Mouse (Mus musculus) hindbrain, embryonic 16.5 days (tissue): Measurements from ENCODE around the gene Otud3. TPM values are rescaled to one million over a fixed set of nuclear protein-coding genes. Genes with fewer than 3 reads are reported as not detected.
"Not testable (repeated sequence)": the region's sequence is repeated elsewhere in the genome, so short reads cannot be mapped to it uniquely, and the experiment has no call there.

Experiments used
- ATAC-seq: fragments of 200-750 bp; cut with Nextera tagmentation; 2 replicates; pipeline ENCODE4 v1.8.0; 2017; ENCODE audit warnings: moderate TSS enrichment, moderate library complexity
- H3K27ac ChIP-seq: fragments of 300-500 bp; sonication (generic); 2 replicates; pipeline ENCODE4 v1.5.1; 2014; ENCODE audit warnings: low read depth, mild to moderate bottlenecking, control low read depth, low read length, moderate library complexity
- H3K27me3 ChIP-seq: fragments of 300-500 bp; sonication (generic); replicated peaks from 2 replicates; pipeline ENCODE4 v1.6.1; 2014; ENCODE audit warnings: low read length; ENCODE audit not compliant: control insufficient read depth, insufficient read depth
- H3K36me3 ChIP-seq: fragments of 300-500 bp; sonication (generic); 2 replicates; pipeline ENCODE4 v1.6.1; 2014; ENCODE audit warnings: mild to moderate bottlenecking, low read length, moderate library complexity, mixed read lengths; ENCODE audit not compliant: control insufficient read depth, insufficient read depth
- H3K4me1 ChIP-seq: fragments of 300-500 bp; sonication (generic); 2 replicates; pipeline ENCODE4 v1.6.1; 2014; ENCODE audit warnings: low read depth, low read length; ENCODE audit not compliant: control insufficient read depth, insufficient read depth
- H3K4me2 ChIP-seq: fragments of 300-500 bp; sonication (generic); 2 replicates; pipeline ENCODE4 v1.6.1; 2014; ENCODE audit warnings: mild to moderate bottlenecking, low read length, control low read depth, moderate library complexity
- H3K4me3 ChIP-seq: fragments of 300-500 bp; sonication (generic); 2 replicates; pipeline ENCODE4 v1.5.1; 2014; ENCODE audit warnings: mild to moderate bottlenecking, low read length, control low read depth, moderate library complexity
- H3K9ac ChIP-seq: fragments of 300-500 bp; sonication (generic); 2 replicates; pipeline ENCODE4 v1.6.1; 2014; ENCODE audit warnings: low read depth, mild to moderate bottlenecking, control low read depth, low read length, moderate library complexity
- H3K9me3 ChIP-seq: fragments of 300-500 bp; sonication (generic); 2 replicates; pipeline ENCODE4 v1.6.1; 2014; ENCODE audit warnings: mild to moderate bottlenecking, low read length, moderate library complexity; ENCODE audit not compliant: control insufficient read depth
- WGBS: fragments of 180-500 bp; shearing (Covaris S2); extraction: QIAGEN DNeasy Blood & Tissue Kit; methylation state at CpG from one replicate; pipeline ENCODE4 v1.1.7; 2014; 5-methylcytosine and 5-hydroxymethylcytosine counted together
- polyA plus RNA-seq: library from polyadenylated mRNA; unstranded; fragments of >200 nt; fragmentation: Nextera tagmentation; extraction: Ambion mirVana; gene quantifications from 2 replicates; pipeline ENCODE4 v1.2.1, GENCODE M21; 2015

The Otud3 gene
- polyA plus RNA-seq, 1 experiment from 2014 or later = 3.1 TPM

- no peak overlapping the region for H3K4me2 ChIP-seq
- H3K36me3 ChIP-seq = no peaks in the 10 kb centered on the region
- H3K27me3 ChIP-seq = no peaks in the 10 kb centered on the region
- H3K27ac ChIP-seq = no peak overlapping the region
- H3K9me3 ChIP-seq = no peaks in the 10 kb centered on the region
- H3K9ac ChIP-seq = no peak overlapping the region
- 89% methylated on average over 11 of the region's 11 CpGs for WGBS
- no peak for ATAC-seq
- no peak overlapping the region for H3K4me3 ChIP-seq
- no peaks in the 10 kb centered on the region; the same call in 1 of the 2 replicates for H3K4me1 ChIP-seq
These were observed 33.9 kb downstream of the Otud3 start for GRCm38 (mm10) chr4:138879808-138880207.

- Histone ChIP-seq H3K4me1 (no peaks in the 10 kb centered on the region; the same call in 1 of the 2 replicates), H3K4me3 (no peak overlapping the region), H3K36me3 (no peaks in the 10 kb centered on the region), H3K4me2 (no peak overlapping the region), H3K9me3 (no peaks in the 10 kb centered on the region), H3K27ac (no peak overlapping the region), H3K27me3 (no peaks in the 10 kb centered on the region), H3K9ac (no peak overlapping the region)
- WGBS = 73% methylated on average over 8 of the region's 8 CpGs
- no peak for ATAC-seq
These were observed 35.0 kb downstream of the Otud3 start for GRCm38 (mm10) chr4:138878783-138879182.

- 87% methylated on average over 4 of the region's 4 CpGs for WGBS
- no peak for ATAC-seq
- Histone ChIP-seq H3K27me3 (no peaks in the 10 kb centered on the region), H3K4me2 (no peak within 1 kb of the TSS), H3K9me3 (no peaks in the 10 kb centered on the region), H3K36me3 (no peaks in the 10 kb centered on the region), H3K4me1 (no peaks in the 10 kb centered on the region; the same call in 1 of the 2 replicates), H3K9ac (no peak within 1 kb of the TSS), H3K27ac (no peak within 1 kb of the TSS), H3K4me3 (no peak within 1 kb of the TSS)
These were observed 36.0 kb downstream of the Otud3 start, which contains the start of gene Pla2g2e for GRCm38 (mm10) chr4:138877731-138878130. Pla2g2e (plus strand) TSS chr4:138877942.

GRCm38 (mm10) chr4:138875986-138876385 is 37.8 kb downstream of the Otud3 start:
- ATAC-seq = no peak
- Histone ChIP-seq H3K9me3 (peaks cover 3% of the 10 kb centered on the region), H3K27me3 (no peaks in the 10 kb centered on the region), H3K4me2 (no peak overlapping the region), H3K9ac (no peak overlapping the region), H3K36me3 (no peaks in the 10 kb centered on the region), H3K4me3 (no peak overlapping the region), H3K4me1 (no peaks in the 10 kb centered on the region), H3K27ac (no peak overlapping the region)
- 93% methylated on average over 2 of the region's 2 CpGs for WGBS

- not testable (repeated sequence) for H3K27ac ChIP-seq, ATAC-seq, H3K36me3 ChIP-seq, H3K9ac ChIP-seq, H3K4me1 ChIP-seq, H3K9me3 ChIP-seq, H3K27me3 ChIP-seq, H3K4me3 ChIP-seq, H3K4me2 ChIP-seq
- WGBS = 71% methylated on average over 2 of the region's 2 CpGs
These were observed 38.5 kb downstream of the Otud3 start for GRCm38 (mm10) chr4:138875275-138875674.

GRCm38 (mm10) chr4:138873864-138874263 is 39.9 kb downstream of the Otud3 start, which contains the start of gene Gm13030:
Gm13030 (minus strand) TSS chr4:138873964.
- Histone ChIP-seq H3K9me3 (peaks cover 3% of the 10 kb centered on the region), H3K27ac (no peak within 1 kb of the TSS), H3K4me1 (no peaks in the 10 kb centered on the region), H3K4me3 (no peak within 1 kb of the TSS), H3K4me2 (no peak within 1 kb of the TSS), H3K36me3 (no peaks in the 10 kb centered on the region), H3K27me3 (no peaks in the 10 kb centered on the region), H3K9ac (no peak within 1 kb of the TSS)
- WGBS = 65% methylated on average over 6 of the region's 6 CpGs
- no peak for ATAC-seq

- H3K9me3 ChIP-seq = peaks cover 3% of the 10 kb centered on the region
- H3K4me3 ChIP-seq = no peak overlapping the region
- 60% methylated on average over 8 of the region's 8 CpGs for WGBS
- H3K27ac ChIP-seq = no peak overlapping the region
- H3K4me1 ChIP-seq = no peaks in the 10 kb centered on the region
- no peak for ATAC-seq
- H3K27me3 ChIP-seq = no peaks in the 10 kb centered on the region
- H3K36me3 ChIP-seq = no peaks in the 10 kb centered on the region
- H3K9ac ChIP-seq = no peak overlapping the region
- no peak overlapping the region for H3K4me2 ChIP-seq
These were observed 45.1 kb downstream of the Otud3 start for GRCm38 (mm10) chr4:138868666-138869065.

GRCm38 (mm10) chr4:138866413-138866812 is 47.3 kb downstream of the Otud3 start:
- Histone ChIP-seq H3K27me3 (no peaks in the 10 kb centered on the region), H3K4me2 (no peak overlapping the region), H3K4me1 (no peaks in the 10 kb centered on the region), H3K9me3 (peaks cover 3% of the 10 kb centered on the region), H3K27ac (no peak overlapping the region), H3K36me3 (no peaks in the 10 kb centered on the region), H3K9ac (no peak overlapping the region), H3K4me3 (no peak overlapping the region)
- ATAC-seq = no peak
- 12% methylated on average over 7 of the region's 7 CpGs for WGBS

- H3K9ac ChIP-seq = no peak overlapping the region
- no peak for ATAC-seq
- H3K27ac ChIP-seq = no peak overlapping the region
- no peak overlapping the region for H3K4me3 ChIP-seq
- H3K36me3 ChIP-seq = no peaks in the 10 kb centered on the region
- H3K27me3 ChIP-seq = no peaks in the 10 kb centered on the region
- H3K4me1 ChIP-seq = no peaks in the 10 kb centered on the region
- no peak overlapping the region for H3K4me2 ChIP-seq
- H3K9me3 ChIP-seq = peaks cover under 1% of the 10 kb centered on the region
- 67% methylated on average over 6 of the region's 6 CpGs for WGBS
These were observed 47.8 kb downstream of the Otud3 start for GRCm38 (mm10) chr4:138865991-138866390.

GRCm38 (mm10) chr4:138865092-138865491 is 48.7 kb downstream of the Otud3 start:
- H3K36me3 ChIP-seq = no peaks in the 10 kb centered on the region
- WGBS = 72% methylated on average over 5 of the region's 5 CpGs
- no peak for ATAC-seq

More at GRCm38 (mm10) chr4:138865092-138865491, 48.7 kb downstream of the Otud3 start:
- H3K9ac ChIP-seq = no peak overlapping the region
- H3K4me3 ChIP-seq = no peak overlapping the region
- H3K9me3 ChIP-seq = no peaks in the 10 kb centered on the region
- no peak overlapping the region for H3K27ac ChIP-seq
- H3K27me3 ChIP-seq = no peaks in the 10 kb centered on the region
- no peaks in the 10 kb centered on the region; the same call in 1 of the 2 replicates for H3K4me1 ChIP-seq
- H3K4me2 ChIP-seq = no peak overlapping the region
